Mouse (Mus musculus): ENCODE measurements around the gene Cyp1b1.

Gene Cyp1b1

GRCm38 (mm10) chr17:79714931-79715637 is at the start of gene Cyp1b1:
Cyp1b1 (minus strand) TSS chr17:79715061.
- TF ChIP-seq GATA4 (IDR thresholded peaks at IDR 0.05; ENCODE audit: insufficient replicate concordance, low read length): no peak

DNA sequence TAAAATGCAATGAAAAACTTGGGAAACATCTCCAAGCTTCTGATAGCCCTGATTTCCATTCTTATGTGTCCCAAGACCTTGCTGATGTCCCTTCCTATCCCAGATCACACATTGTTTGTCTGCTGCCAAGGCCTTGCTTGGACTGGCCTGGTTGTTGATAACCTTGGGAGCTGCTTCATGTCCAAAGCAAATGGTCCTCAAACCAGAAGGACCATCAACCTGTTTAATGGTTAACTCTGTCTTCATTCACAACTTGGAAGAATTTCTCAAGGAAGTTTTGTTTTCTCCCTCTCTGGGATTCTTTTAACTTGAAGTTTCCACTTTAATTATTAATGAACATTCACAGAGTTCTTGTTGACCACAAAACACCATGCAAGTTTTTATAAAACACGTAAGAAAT is 47.0 kb upstream of the Cyp1b1 start:
- no peak for TF ChIP-seq GATA4 (IDR thresholded peaks at IDR 0.05; ENCODE audit: insufficient replicate concordance, low read length)

- TF ChIP-seq GATA4 (IDR thresholded peaks at IDR 0.05; ENCODE audit: insufficient replicate concordance, low read length): no peak
These were observed 39.0 kb upstream of the Cyp1b1 start for GRCm38 (mm10) chr17:79753831-79754230.

GRCm38 (mm10) chr17:79752836-79753235 is 38.0 kb upstream of the Cyp1b1 start:
- no peak for TF ChIP-seq GATA4 (IDR thresholded peaks at IDR 0.05; ENCODE audit: insufficient replicate concordance, low read length)

DNA sequence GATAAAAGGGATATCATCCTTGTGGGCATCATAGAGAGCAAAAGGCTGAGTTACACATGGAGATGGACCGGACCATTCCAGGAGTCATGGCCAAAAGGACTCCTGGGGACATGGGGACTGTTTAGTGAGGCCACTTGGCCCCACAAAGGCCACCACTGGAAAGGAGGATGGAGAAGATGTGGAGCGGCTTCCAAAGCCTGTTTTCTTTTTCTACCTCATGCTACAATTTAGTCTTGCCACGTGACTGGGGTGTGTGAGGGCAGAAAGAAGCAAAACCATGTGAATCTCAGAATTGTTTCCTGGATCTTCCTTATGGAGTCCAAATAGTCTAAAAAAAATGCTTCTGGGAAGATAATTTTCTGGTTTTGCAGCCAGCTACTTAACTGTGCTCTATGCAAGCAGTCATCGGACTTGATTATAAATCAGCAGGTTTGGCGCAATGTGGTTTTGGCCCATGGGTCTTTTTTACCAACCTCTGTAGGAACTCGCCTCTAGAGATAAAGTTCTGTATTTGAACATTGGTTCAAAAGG is 36.9 kb upstream of the Cyp1b1 start:
- no peak for TF ChIP-seq GATA4 (IDR thresholded peaks at IDR 0.05; ENCODE audit: insufficient replicate concordance, low read length)

- no peak for TF ChIP-seq GATA4 (IDR thresholded peaks at IDR 0.05; ENCODE audit: insufficient replicate concordance, low read length)
These were observed 34.8 kb upstream of the Cyp1b1 start for GRCm38 (mm10) chr17:79749647-79750046.

GRCm38 (mm10) chr17:79746954-79747353 is 32.1 kb upstream of the Cyp1b1 start:
- TF ChIP-seq GATA4 (IDR thresholded peaks at IDR 0.05; ENCODE audit: insufficient replicate concordance, low read length): no peak

DNA sequence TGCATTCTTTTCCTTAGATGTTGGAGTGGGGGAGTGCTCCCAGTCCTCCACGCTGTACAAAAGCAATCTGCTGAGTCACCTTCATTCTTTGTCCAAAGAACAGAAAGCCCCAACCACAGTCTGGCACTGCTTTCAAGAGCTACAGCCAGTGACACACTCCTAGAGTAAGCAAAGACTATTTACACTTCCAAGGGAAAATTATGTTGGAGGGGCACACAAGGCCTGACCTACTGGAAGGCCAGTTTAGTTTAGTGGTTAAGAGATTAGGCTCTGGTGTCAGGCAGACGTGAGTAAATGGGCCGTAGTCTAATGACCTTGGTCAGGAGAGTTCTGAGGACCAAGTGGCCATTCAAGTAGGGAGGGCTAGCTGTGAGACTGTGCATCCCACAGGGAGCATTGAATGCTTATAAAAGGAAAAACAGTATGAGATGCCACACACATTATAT is 31.3 kb upstream of the Cyp1b1 start:
- no peak for TF ChIP-seq GATA4 (IDR thresholded peaks at IDR 0.05; ENCODE audit: insufficient replicate concordance, low read length)

DNA sequence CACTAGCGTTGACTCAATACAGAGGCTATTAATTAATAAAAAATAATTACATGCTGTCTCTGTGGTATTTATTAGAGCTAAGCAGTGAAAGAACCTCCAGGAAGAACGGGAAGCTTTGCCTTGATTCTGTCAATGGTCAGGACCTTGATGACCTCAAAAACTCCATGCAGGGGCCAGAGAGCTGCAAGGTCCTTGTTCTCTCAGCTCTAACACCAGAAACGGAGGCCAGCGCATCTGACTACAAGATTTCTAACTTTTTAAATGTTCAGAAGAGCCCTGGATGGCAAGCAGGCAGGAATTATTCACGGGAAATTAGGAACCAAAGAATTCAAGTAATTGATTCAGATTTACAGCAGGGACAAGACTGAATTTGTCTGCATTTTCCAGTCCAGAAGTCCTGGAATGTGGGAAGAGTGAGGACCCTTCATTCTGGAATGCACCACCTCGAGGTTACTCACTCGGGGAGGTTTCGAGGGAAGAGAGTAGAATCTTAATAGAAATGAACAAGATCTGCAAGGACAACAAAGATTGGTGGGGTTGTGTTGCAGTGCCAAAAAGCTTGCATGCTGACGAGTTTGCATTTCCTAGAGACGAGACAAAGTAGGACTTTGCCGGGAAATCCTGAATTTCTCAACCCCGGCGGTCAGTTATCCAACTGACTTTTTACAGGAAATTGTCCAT is 30.3 kb upstream of the Cyp1b1 start:
- TF ChIP-seq GATA4 (IDR thresholded peaks at IDR 0.05; ENCODE audit: insufficient replicate concordance, low read length): no peak

- no peak for TF ChIP-seq GATA4 (IDR thresholded peaks at IDR 0.05; ENCODE audit: insufficient replicate concordance, low read length)
These were observed 28.6 kb upstream of the Cyp1b1 start for GRCm38 (mm10) chr17:79743507-79743906.

DNA sequence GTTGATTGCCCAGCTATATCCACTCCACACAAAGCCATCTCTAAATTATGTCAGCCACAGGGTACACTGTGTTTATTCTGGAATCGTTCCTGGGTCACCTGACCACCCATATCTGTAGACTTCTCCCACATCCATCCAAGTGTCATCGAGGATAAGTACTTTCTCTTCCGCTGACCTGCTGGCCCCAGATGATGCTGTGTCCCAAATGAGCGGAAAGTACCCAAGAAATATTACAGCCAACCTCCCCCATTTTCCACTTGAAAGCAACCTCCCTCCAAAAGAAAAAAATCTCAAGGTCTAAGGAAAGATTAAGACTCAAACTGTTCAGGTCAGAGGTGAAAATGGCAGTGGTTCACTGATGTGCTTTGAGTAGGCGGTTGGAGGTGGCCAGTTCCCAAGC is 27.8 kb upstream of the Cyp1b1 start:
- no peak for TF ChIP-seq GATA4 (IDR thresholded peaks at IDR 0.05; ENCODE audit: insufficient replicate concordance, low read length)

DNA sequence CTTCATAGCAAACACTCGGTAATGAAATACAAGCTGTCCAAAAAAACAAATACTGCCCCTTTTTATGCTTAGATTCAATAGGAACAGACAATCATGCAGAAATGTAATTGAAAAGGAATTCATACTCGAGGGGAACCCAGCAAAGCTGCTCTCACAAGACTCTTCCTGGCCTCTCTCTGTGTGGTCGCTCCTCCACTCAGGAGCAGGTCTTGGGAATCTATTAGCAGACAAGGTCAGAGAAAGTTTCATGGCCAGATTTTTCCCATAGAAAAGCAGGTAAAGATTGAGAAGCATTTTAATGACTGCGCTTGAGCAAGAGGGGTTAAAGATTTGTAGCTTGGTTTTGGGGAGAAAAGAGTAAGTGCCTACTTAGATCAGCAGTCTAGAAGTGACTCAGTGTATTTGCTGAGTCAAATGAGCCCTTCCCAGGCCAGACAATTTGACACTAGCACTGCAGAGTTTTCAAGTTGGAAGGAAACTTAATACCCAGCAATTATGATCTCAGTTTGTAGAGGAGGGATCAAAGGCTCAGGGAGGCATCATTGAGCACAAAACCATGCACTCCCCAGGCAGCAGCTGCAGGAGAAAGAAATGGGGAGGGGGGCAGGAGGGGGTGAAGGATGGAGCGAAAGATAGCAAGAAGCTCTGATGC is 24.1 kb upstream of the Cyp1b1 start:
- TF ChIP-seq GATA4 (IDR thresholded peaks at IDR 0.05; ENCODE audit: insufficient replicate concordance, low read length): no peak

- TF ChIP-seq GATA4 (IDR thresholded peaks at IDR 0.05; ENCODE audit: insufficient replicate concordance, low read length): no peak
These were observed 22.7 kb upstream of the Cyp1b1 start for GRCm38 (mm10) chr17:79737598-79737997.

DNA sequence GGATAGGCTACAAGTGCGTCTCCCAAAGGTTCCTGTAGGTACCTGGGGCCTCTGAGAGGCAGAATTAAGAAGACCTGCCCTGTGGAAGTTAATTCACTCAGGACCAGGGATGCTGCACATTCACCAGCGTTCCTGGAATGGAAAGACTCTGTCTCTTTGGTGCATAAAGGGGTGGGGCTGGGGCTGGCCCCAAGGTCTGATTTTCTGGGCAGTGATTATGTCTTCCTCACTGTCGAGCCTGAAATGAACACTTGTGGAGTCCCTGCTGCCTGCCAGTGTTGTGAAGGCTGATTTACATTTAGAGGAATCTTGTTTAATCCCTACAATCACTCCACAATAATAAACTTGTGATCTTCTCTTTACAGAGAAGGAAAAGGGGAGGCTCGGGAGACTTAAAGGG is 18.2 kb upstream of the Cyp1b1 start:
- TF ChIP-seq GATA4 (IDR thresholded peaks at IDR 0.05; ENCODE audit: insufficient replicate concordance, low read length): no peak

DNA sequence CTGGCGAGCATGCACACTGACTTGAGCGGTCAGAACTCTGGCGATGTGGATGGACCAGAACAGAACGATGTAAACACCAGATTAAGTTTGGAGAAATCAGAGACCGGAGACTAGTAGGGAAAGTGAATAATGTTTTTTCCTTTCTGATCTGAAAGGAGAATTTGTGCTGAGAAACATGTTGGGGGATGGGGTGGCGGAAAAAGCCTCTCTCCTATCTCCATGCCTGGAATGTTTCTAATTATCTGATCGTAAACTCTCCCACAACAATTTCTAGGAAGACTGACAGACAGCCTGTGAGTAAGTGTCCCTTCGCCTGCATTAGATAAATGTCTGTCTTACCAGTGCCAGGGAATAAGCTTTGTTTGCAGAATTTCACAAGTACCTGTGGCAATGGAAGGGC is 16.1 kb upstream of the Cyp1b1 start:
- TF ChIP-seq GATA4 (IDR thresholded peaks at IDR 0.05; ENCODE audit: insufficient replicate concordance, low read length): no peak
